Mouse (Mus musculus): ENCODE data around the gene Sfxn4. TPM values are rescaled to one million over a fixed set of nuclear protein-coding genes. Genes with fewer than 3 reads are reported as not detected.

Gene Sfxn4
- total and polyA plus RNA-seq, 3 experiments: 2.2 to 3.9 (median 3.1) TPM

- no peak overlapping the region for H3K4me2 ChIP-seq (ENCODE audit: insufficient read depth, low read depth, poor library complexity, severe bottlenecking)
- no peaks in the 10 kb centered on the region for H3K27me3 ChIP-seq (replicated peaks)
- DNase-seq (ENCODE audit: extremely low read depth): no peak
- H3K27ac ChIP-seq (ENCODE audit: insufficient read depth, low read depth): no peak overlapping the region
- dilution Hi-C loops (cut with MboI; ENCODE audit: extremely low pct_ligation_motif_present, extremely low pct_unique_long_range_greater_than_20kb, low sequenced_read_pairs): no loop called here
- no peaks in the 10 kb centered on the region for H3K9me3 ChIP-seq (replicated peaks; ENCODE audit: low read length)
- TF ChIP-seq TBP (conservative IDR thresholded peaks at IDR 0.05; ENCODE audit: low read depth, low read length) (no peak), MAX (IDR thresholded peaks at IDR 0.05; ENCODE audit: low read length) (no peak), BHLHE40 (IDR thresholded peaks at IDR 0.05; ENCODE audit: low read depth, low read length) (no peak), ZKSCAN1 (IDR thresholded peaks at IDR 0.05; ENCODE audit: borderline replicate concordance, low read depth, low read length) (no peak), GABPA (IDR thresholded peaks at IDR 0.05; ENCODE audit: insufficient replicate concordance, low read depth, low read length) (no peak), POLR2A (IDR thresholded peaks at IDR 0.05; ENCODE audit: low read depth, low read length) (no peak), MYC (IDR thresholded peaks at IDR 0.05; ENCODE audit: low read depth, low read length) (no peak)
- H3K36me3 ChIP-seq (replicated peaks in 1 of 2; ENCODE audit: control insufficient read depth in 1 of 2, insufficient read depth in 1 of 2, low read length in 1 of 2): peaks cover 20 to 67% of the 10 kb centered on the region in 2 experiments
- no peaks in the 10 kb centered on the region for H3K4me1 ChIP-seq (ENCODE audit: control insufficient read depth in 1 of 2, insufficient read depth in 2 of 2)
- in situ Hi-C loops (cut with MboI; ENCODE audit: low pct_ligation_motif_present, low pct_unique_long_range_greater_than_20kb, low sequenced_read_pairs): no loop called here
- H3K9ac ChIP-seq (ENCODE audit: insufficient read depth, low read depth): no peak overlapping the region
- H3K79me2 ChIP-seq (replicated peaks; ENCODE audit: control insufficient read depth, extremely low read depth, insufficient read depth, poor library complexity, severe bottlenecking): no peaks in the 10 kb centered on the region
- H3K4me3 ChIP-seq (replicated peaks in 1 of 3; ENCODE audit: low read depth in 2 of 3, low read length in 2 of 3, poor library complexity in 1 of 3): no peak overlapping the region
These were observed 18.0 kb downstream of the Sfxn4 start for GRCm38 (mm10) chr19:60843324-60843723.

GRCm38 (mm10) chr19:60837747-60838146 lies 23.5 kb downstream of the Sfxn4 start:
- no peak overlapping the region for H3K27ac ChIP-seq (ENCODE audit: insufficient read depth, low read depth)
- in situ Hi-C loops (cut with MboI; ENCODE audit: low pct_ligation_motif_present, low pct_unique_long_range_greater_than_20kb, low sequenced_read_pairs): no loop called here

GRCm38 (mm10) chr19:60818677-60819076 lies 42.6 kb downstream of the Sfxn4 start:
- Histone ChIP-seq H3K4me1 (ENCODE audit: control insufficient read depth in 1 of 2, insufficient read depth in 2 of 2) (peaks cover 3 to 15% of the 10 kb centered on the region in 2 experiments; a peak in 2 of 4 replicates), H3K27me3 (replicated peaks) (no peaks in the 10 kb centered on the region), H3K79me2 (replicated peaks; ENCODE audit: control insufficient read depth, extremely low read depth, insufficient read depth, poor library complexity, severe bottlenecking) (peaks cover 3% of the 10 kb centered on the region; the same call in 1 of the 2 replicates), H3K4me2 (ENCODE audit: insufficient read depth, low read depth, poor library complexity, severe bottlenecking) (no peak overlapping the region), H3K27ac (ENCODE audit: insufficient read depth, low read depth) (no peak overlapping the region), H3K4me3 (replicated peaks in 1 of 3; ENCODE audit: low read depth in 2 of 3, low read length in 2 of 3, poor library complexity in 1 of 3) (no peak overlapping the region), H3K9ac (ENCODE audit: insufficient read depth, low read depth) (no peak overlapping the region), H3K36me3 (replicated peaks in 1 of 2; ENCODE audit: control insufficient read depth in 1 of 2, insufficient read depth in 1 of 2, low read length in 1 of 2) (peaks cover 42 to 78% of the 10 kb centered on the region in 2 experiments), H3K9me3 (replicated peaks; ENCODE audit: low read length) (no peaks in the 10 kb centered on the region)
- DNase-seq (ENCODE audit: extremely low read depth): no peak
- dilution Hi-C loops (cut with MboI; ENCODE audit: extremely low pct_ligation_motif_present, extremely low pct_unique_long_range_greater_than_20kb, low sequenced_read_pairs): no loop called here
- in situ Hi-C loops (cut with MboI; ENCODE audit: low pct_ligation_motif_present, low pct_unique_long_range_greater_than_20kb, low sequenced_read_pairs): no loop called here
- no peak for TF ChIP-seq JUN (IDR thresholded peaks at IDR 0.05; ENCODE audit: insufficient read depth, low read depth, low read length)
- no peak for TF ChIP-seq TCF12 (IDR thresholded peaks at IDR 0.05; ENCODE audit: low read depth, low read length)
- no peak for TF ChIP-seq TBP (conservative IDR thresholded peaks at IDR 0.05; ENCODE audit: low read depth, low read length)
- TF ChIP-seq NELFE (IDR thresholded peaks at IDR 0.05; ENCODE audit: low read depth, low read length): no peak
- TF ChIP-seq GABPA (IDR thresholded peaks at IDR 0.05; ENCODE audit: insufficient replicate concordance, low read depth, low read length): no peak
- no peak for TF ChIP-seq MEF2A (IDR thresholded peaks at IDR 0.05; ENCODE audit: borderline replicate concordance, low read depth, low read length)
- TF ChIP-seq ZNF384 (IDR thresholded peaks at IDR 0.05; ENCODE audit: low read depth, low read length): no peak
- TF ChIP-seq CHD1 (IDR thresholded peaks at IDR 0.05; ENCODE audit: low read depth, low read length): no peak
- TF ChIP-seq CTCF (conservative IDR thresholded peaks at IDR 0.05 in 1 of 2, IDR thresholded peaks at IDR 0.05 in 1 of 2; ENCODE audit: low read depth in 2 of 2, low read length in 2 of 2): no peak
- TF ChIP-seq ELF1 (IDR thresholded peaks at IDR 0.05; ENCODE audit: low read depth, low read length): no peak
- TF ChIP-seq ZC3H11A (IDR thresholded peaks at IDR 0.05; ENCODE audit: low read depth, low read length): no peak
- TF ChIP-seq JUND (conservative IDR thresholded peaks at IDR 0.05; ENCODE audit: low read depth, low read length): no peak

More at GRCm38 (mm10) chr19:60837747-60838146, 23.5 kb downstream of the Sfxn4 start:
- Histone ChIP-seq H3K4me1 (ENCODE audit: control insufficient read depth in 1 of 2, insufficient read depth in 2 of 2) (no peaks in the 10 kb centered on the region; a peak in 1 of 4 replicates), H3K27me3 (replicated peaks) (no peaks in the 10 kb centered on the region), H3K9me3 (replicated peaks; ENCODE audit: low read length) (no peaks in the 10 kb centered on the region), H3K4me3 (replicated peaks in 1 of 3; ENCODE audit: low read depth in 2 of 3, low read length in 2 of 3, poor library complexity in 1 of 3) (no peak overlapping the region), H3K9ac (ENCODE audit: insufficient read depth, low read depth) (no peak overlapping the region), H3K36me3 (replicated peaks in 1 of 2; ENCODE audit: control insufficient read depth in 1 of 2, insufficient read depth in 1 of 2, low read length in 1 of 2) (peaks cover 53 to 88% of the 10 kb centered on the region in 2 experiments), H3K79me2 (replicated peaks; ENCODE audit: control insufficient read depth, extremely low read depth, insufficient read depth, poor library complexity, severe bottlenecking) (no peaks in the 10 kb centered on the region), H3K4me2 (ENCODE audit: insufficient read depth, low read depth, poor library complexity, severe bottlenecking) (no peak overlapping the region)
- dilution Hi-C loops (cut with MboI; ENCODE audit: extremely low pct_ligation_motif_present, extremely low pct_unique_long_range_greater_than_20kb, low sequenced_read_pairs): no loop called here
- DNase-seq (ENCODE audit: extremely low read depth): peak; percentile 85
- TF ChIP-seq ZC3H11A (IDR thresholded peaks at IDR 0.05; ENCODE audit: low read depth, low read length) (peak; percentile 57), TCF12 (IDR thresholded peaks at IDR 0.05; ENCODE audit: low read depth, low read length) (no peak), CTCF (conservative IDR thresholded peaks at IDR 0.05 in 1 of 2, IDR thresholded peaks at IDR 0.05 in 1 of 2; ENCODE audit: low read depth in 2 of 2, low read length in 2 of 2) (peak; percentile 66 to 88), USF1 (IDR thresholded peaks at IDR 0.05; ENCODE audit: low read depth, low read length) (no peak), RAD21 (IDR thresholded peaks at IDR 0.05; ENCODE audit: low read depth, low read length) (peak; percentile 89), JUND (conservative IDR thresholded peaks at IDR 0.05; ENCODE audit: low read depth, low read length) (0 out of 2 replicates have a peak, but pooled peaks have one; percentile 30), SMC3 (IDR thresholded peaks at IDR 0.05; ENCODE audit: low read depth, low read length) (peak; percentile 89), POLR2AphosphoS2 (IDR thresholded peaks at IDR 0.05; ENCODE audit: low read depth, low read length) (no peak), NELFE (IDR thresholded peaks at IDR 0.05; ENCODE audit: low read depth, low read length) (peak; percentile 46; the same call in 1 of the 2 replicates), ELF1 (IDR thresholded peaks at IDR 0.05; ENCODE audit: low read depth, low read length) (peak; percentile 21; the same call in 1 of the 2 replicates), MEF2A (IDR thresholded peaks at IDR 0.05; ENCODE audit: borderline replicate concordance, low read depth, low read length) (no peak), JUN (IDR thresholded peaks at IDR 0.05; ENCODE audit: insufficient read depth, low read depth, low read length) (0 out of 2 replicates have a peak, but pooled peaks have one; percentile 22), IRF4 (IDR thresholded peaks at IDR 0.05; ENCODE audit: low read depth, low read length) (peak; percentile 12; the same call in 1 of the 2 replicates)
